Mouse (Mus musculus) heart, embryonic 10.5 days (tissue): ENCODE measurements at regions not wholly inside any gene's neighbourhood (a gene's known extent, or its start where the extent isn't known, plus 50 kb on each side); places are given as distances from the start of the nearest gene placed in this dataset.
A peak's percentile ranks its signal among the peaks of the same experiment; 100 is the strongest.

Experiments used
- DNase-seq: peaks from one replicate; pipeline ENCODE4 v3.0.0-alpha.2; 2017; ENCODE audit warnings: low spot score
- H3K27ac ChIP-seq: fragments of 300-500 bp; sonication (generic); 2 replicates; pipeline ENCODE4 v1.5.1; 2016; ENCODE audit warnings: mild to moderate bottlenecking
- H3K27me3 ChIP-seq: fragments of 300-500 bp; sonication (generic); 2 replicates; pipeline ENCODE4 v1.6.1; 2016; ENCODE audit warnings: mild to moderate bottlenecking; ENCODE audit not compliant: poor library complexity, insufficient read depth, severe bottlenecking
- H3K36me3 ChIP-seq: fragments of 300-500 bp; sonication (generic); 2 replicates; pipeline ENCODE4 v1.6.1; 2016; ENCODE audit warnings: mild to moderate bottlenecking, moderate library complexity
- H3K4me1 ChIP-seq: fragments of 300-500 bp; sonication (generic); 2 replicates; pipeline ENCODE4 v1.6.1; 2016; ENCODE audit warnings: mild to moderate bottlenecking
- H3K4me3 ChIP-seq: fragments of 300-500 bp; sonication (generic); 2 replicates; pipeline ENCODE4 v1.5.1; 2016; ENCODE audit warnings: mild to moderate bottlenecking, moderate library complexity
- H3K9me3 ChIP-seq: fragments of 300-500 bp; sonication (generic); 2 replicates; pipeline ENCODE4 v1.6.1; 2016; ENCODE audit warnings: mild to moderate bottlenecking, moderate library complexity
- WGBS: fragments of 180-500 bp; shearing (Covaris S2); methylation state at CpG from one replicate; pipeline ENCODE4 v1.1.7; 2016; 5-methylcytosine and 5-hydroxymethylcytosine counted together

DNA sequence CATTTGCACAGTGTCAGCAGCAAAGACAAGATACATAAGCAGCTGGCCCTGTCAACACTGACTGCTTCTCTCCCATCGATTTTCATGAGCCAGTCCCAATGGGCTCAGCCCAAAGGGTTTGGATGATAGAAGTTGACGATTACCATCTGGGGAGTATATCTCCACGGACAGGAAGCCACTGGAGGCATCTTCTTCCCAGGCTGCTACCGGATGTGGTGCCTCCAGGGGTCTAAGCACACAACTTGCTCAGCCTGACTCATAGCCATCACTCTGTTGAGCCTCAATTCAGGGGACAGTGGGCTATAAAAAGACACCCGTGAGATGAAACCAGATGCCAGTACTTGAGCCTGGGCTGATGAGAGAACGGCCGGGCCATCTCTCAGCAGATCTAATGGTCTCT, 71.1 kb upstream of the Hif1a start:
- 40% methylated on average over 7 of the region's 7 CpGs for WGBS
- Histone ChIP-seq H3K27me3 (no peaks in the 10 kb centered on the region), H3K9me3 (no peaks in the 10 kb centered on the region), H3K36me3 (no peaks in the 10 kb centered on the region), H3K4me3 (no peak overlapping the region), H3K27ac (0 out of 2 replicates have a peak overlapping the region, but pooled peaks have one; percentile 29), H3K4me1 (peaks cover 13% of the 10 kb centered on the region)
- DNase-seq, result no peak

DNA sequence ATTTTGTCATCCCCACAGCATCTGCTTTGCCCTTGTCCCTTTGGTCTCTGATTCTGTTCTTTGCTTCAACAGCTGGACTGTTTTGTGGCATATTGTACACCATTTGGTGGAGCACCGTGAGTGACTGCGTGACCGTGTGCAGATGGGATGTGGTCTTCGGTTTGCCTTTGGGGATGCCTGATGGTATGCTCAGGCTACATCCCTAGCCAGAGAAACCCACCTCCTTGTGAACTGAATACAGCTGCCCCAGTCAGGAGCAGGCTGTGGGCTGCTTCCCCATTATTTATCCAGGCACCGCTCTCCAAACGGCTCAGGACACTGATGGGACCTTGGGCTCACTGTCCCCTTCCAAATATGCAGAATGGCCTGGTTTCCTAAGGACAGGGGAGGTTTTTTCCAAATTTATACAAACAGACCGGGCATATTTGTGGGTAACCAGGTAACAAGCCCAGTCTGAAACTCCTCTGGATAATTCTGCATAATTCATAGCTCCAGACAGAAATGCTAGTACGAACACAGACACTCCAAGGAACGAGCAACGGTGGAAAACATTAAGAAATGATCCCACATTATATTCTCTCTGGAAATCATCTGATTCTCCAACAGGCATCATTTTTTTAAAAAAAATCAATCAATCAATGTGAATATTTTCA, 70.5 kb upstream of the Hif1a start:
- no peak for DNase-seq
- Histone ChIP-seq H3K36me3 (no peaks in the 10 kb centered on the region), H3K9me3 (no peaks in the 10 kb centered on the region), H3K4me3 (no peak overlapping the region), H3K4me1 (peaks cover 13% of the 10 kb centered on the region), H3K27ac (0 out of 2 replicates have a peak overlapping the region, but pooled peaks have one; percentile 29), H3K27me3 (no peaks in the 10 kb centered on the region)
- 83% methylated on average over 10 of the region's 10 CpGs for WGBS

DNA sequence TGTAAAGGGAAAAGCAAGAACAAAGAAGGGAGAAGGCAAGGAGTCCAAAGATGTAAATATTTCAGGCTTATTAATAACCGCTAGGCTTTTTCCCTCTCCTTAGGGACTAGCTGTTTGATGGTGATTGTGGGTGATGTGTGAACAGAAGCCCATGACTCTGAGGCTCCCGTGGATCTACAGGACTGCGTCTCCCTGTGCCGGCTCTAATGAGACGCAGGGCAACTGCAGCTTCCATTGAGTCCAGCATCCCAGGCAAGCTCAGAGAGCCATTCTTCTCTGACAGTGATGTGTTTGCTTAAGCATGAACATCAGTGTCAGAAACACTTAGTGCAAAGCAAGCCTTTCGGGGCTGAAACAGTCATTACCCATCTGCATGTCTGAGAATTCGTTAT, 70.0 kb upstream of the Hif1a start:
- Histone ChIP-seq H3K4me1 (peaks cover 13% of the 10 kb centered on the region), H3K36me3 (no peaks in the 10 kb centered on the region), H3K27ac (no peak overlapping the region), H3K9me3 (no peaks in the 10 kb centered on the region), H3K4me3 (no peak overlapping the region), H3K27me3 (no peaks in the 10 kb centered on the region)
- 64% methylated on average over 7 of the region's 7 CpGs for WGBS
- DNase-seq, result no peak

DNA sequence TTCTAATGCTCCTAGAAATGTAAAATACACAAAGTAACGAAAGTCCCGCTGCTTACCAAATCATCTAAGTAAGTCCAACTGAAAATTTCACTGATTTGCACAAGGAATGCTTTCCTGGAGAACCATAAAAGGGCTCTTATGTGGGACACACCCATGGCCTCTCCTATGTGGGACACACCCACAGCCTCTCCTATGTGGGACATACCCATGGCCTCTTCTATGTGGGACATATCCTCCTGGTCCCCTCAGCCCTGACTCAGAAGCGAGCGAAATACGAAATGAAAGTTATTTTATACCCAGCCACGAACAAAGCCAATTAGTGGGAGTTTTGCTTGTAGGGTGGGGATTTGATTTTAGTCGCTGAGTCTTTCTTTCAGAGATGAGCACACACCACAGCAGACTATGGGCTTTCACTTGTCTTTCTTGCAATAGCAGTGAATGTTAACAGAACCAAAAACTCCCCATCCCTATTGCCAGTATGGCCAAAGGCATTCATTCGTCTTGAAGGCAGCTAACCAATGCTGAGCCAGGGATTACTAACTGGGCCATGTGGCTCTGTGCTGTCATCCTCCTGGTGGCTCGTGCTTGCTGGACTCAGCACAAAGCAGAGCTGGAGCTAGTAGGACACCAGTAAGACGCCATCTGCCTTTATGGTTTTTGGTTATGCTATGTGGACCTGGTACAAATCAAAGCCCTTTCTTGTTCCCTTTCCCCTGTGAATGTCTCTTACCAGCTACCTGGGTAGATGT, 69.4 kb upstream of the Hif1a start:
- Histone ChIP-seq H3K36me3 (no peaks in the 10 kb centered on the region), H3K27me3 (no peaks in the 10 kb centered on the region), H3K4me1 (peaks cover 13% of the 10 kb centered on the region), H3K9me3 (no peaks in the 10 kb centered on the region), H3K27ac (no peak overlapping the region), H3K4me3 (no peak overlapping the region)
- DNase-seq, result no peak
- 87% methylated on average over 10 of the region's 10 CpGs for WGBS

DNA sequence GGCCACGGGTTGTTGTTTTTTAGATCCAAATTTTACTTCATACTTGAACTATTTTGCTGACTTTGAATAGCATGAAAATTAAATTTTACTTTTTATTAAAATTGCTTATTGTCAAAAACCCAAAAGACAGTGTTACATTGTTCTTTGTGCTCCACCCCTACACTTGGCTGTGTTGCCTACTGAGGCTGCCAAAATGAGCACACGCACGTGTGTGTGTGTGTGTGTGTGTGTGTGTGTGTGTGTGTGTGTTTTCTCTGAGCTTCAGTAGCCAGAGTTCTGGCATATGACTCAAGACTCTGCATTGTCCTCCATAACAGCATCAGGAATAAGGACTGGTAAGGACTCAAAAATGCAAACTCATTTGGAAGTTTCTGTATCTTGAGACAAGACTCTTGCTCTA, 68.4 kb upstream of the Hif1a start:
- Histone ChIP-seq H3K9me3 (no peaks in the 10 kb centered on the region), H3K27me3 (no peaks in the 10 kb centered on the region), H3K4me1 (peaks cover 13% of the 10 kb centered on the region), H3K4me3 (no peak overlapping the region), H3K27ac (no peak overlapping the region), H3K36me3 (no peaks in the 10 kb centered on the region)
- DNase-seq, result no peak
- WGBS, result 88% methylated on average over 3 of the region's 3 CpGs

DNA sequence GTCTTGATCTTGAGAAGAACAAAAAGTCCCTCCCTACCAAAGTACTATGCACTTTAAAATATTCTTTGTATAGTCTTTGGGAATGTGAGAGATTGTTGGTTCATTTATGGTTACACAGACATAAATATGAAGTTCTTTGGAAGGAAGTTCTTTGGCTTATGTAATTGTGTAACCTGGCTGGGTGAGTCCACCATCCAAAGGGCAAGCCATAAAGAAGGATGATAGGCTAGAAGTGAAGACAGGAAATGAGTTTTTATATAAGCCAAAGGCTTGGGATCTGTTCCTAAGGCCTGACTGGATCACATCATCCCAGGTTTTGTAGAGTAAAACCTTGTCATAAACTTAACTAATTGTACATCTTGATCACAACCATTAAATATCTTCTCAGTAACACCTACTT, 65.0 kb upstream of the Hif1a start:
- H3K27me3 ChIP-seq, result no peaks in the 10 kb centered on the region
- 0 out of 2 replicates have a peak, but pooled peaks cover 2% of the 10 kb centered on the region for H3K4me1 ChIP-seq
- no peak overlapping the region for H3K27ac ChIP-seq
- no peaks in the 10 kb centered on the region for H3K36me3 ChIP-seq
- H3K4me3 ChIP-seq, result no peak overlapping the region
- DNase-seq, result no peak
- no peaks in the 10 kb centered on the region for H3K9me3 ChIP-seq

DNA sequence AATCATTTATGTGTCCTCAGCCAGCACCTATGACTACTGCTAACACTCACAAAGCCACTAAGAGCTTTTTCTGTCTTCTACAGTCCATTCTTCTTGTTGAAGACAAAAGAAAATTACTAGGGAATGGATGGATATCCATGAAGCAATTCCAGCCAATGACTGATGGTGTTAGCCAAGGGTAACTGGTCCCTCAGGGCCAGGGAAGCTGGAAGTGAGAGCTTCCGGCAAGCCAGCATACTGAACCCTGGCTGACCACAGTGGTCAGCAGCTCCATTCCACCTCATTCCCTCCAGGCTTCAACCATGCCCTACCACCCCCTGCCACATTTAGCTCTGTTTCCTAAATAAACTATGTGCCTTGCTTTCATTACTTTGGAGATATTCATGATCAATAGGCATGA, 64.1 kb upstream of the Hif1a start:
- H3K27me3 ChIP-seq, result no peaks in the 10 kb centered on the region
- H3K36me3 ChIP-seq, result no peaks in the 10 kb centered on the region
- 81% methylated on average over 1 of the region's 1 CpGs for WGBS
- DNase-seq, result no peak
- H3K27ac ChIP-seq, result no peak overlapping the region
- no peaks in the 10 kb centered on the region for H3K9me3 ChIP-seq
- no peak overlapping the region for H3K4me3 ChIP-seq
- peaks cover 3% of the 10 kb centered on the region for H3K4me1 ChIP-seq

DNA sequence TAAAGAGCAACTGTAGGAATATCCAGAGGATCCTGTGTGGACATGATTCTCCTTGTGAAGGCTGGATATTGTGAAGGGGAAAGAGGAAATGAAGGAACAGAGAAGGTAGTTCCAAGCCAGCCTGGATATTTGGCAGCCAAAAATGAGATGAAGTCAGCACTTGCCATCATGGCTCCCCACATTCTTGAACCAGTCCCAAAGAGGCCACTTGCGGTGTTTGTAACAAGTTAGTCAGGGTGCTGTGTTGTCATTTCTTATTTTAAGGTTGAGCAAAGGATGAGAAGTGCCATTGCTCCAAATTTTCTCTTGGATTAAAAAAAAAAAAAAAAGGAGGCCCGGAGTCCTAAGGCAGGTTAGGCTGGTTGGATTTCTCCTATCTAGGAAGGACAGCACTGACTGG, 63.3 kb upstream of the Hif1a start:
- Histone ChIP-seq H3K36me3 (no peaks in the 10 kb centered on the region), H3K4me3 (no peak overlapping the region), H3K4me1 (peaks cover 6% of the 10 kb centered on the region), H3K27ac (no peak overlapping the region), H3K27me3 (no peaks in the 10 kb centered on the region), H3K9me3 (no peaks in the 10 kb centered on the region)
- DNase-seq, result no peak
- WGBS, result 94% methylated on average over 2 of the region's 2 CpGs

DNA sequence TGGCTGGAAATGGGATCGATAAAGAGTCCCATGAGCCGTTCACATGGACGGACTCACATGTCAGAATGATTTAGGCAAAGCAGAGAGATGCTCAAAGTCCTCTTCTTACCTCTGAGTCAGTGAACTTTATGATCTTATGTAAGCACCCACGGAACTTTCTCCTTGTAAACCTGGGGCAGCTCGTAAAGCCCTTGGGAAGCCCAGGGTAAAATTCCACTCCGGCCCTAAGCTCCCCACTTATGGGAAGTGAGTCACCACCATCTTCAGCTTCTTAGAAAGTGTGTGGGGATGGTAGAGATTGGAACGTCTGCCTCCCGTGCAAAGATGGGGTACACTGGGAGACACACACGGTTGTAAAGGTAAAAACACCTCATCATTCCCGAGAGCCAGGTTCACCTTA, 62.8 kb upstream of the Hif1a start:
- WGBS, result 87% methylated on average over 10 of the region's 10 CpGs
- DNase-seq, result no peak
- H3K36me3 ChIP-seq, result no peaks in the 10 kb centered on the region
- H3K27ac ChIP-seq, result no peak overlapping the region
- H3K4me1 ChIP-seq, result peaks cover 6% of the 10 kb centered on the region
- H3K27me3 ChIP-seq, result no peaks in the 10 kb centered on the region
- no peak overlapping the region for H3K4me3 ChIP-seq
- no peaks in the 10 kb centered on the region for H3K9me3 ChIP-seq

DNA sequence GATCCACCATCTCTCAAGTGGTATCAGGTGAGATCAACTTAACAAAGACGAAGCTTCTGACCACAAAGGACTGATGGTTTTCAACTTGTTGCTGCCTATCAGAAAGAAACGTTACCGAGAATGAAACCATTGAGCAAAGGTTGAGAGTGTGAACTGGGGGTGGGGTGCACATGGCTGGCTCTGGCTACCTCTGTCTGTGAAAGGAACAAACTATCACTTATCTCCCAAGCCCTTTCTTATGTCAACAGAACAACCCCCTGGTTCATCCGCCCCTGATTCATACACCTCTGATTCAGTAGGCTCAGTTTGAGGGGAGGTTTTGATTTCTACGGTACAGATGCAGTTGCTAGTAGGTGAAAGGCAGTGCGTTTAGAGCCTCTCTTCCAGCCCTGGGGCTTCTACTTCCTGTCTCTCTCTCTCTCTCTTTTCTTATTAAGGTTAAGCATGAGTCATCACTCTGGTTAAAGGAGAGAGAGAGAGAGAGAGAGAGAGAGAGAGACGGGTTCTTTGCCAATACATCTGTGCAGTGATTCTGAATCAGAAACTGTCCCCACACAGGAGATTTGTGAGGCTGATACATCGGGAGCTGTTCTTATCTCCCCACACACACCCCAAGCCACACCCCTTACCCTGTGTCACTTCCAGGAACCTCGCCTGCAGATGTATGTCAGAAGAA, 59.0 kb upstream of the Hif1a start:
- H3K4me3 ChIP-seq, result 0 out of 2 replicates have a peak overlapping the region, but pooled peaks have one; percentile 5
- WGBS, result 45% methylated on average over 9 of the region's 9 CpGs
- no peak for DNase-seq

DNA sequence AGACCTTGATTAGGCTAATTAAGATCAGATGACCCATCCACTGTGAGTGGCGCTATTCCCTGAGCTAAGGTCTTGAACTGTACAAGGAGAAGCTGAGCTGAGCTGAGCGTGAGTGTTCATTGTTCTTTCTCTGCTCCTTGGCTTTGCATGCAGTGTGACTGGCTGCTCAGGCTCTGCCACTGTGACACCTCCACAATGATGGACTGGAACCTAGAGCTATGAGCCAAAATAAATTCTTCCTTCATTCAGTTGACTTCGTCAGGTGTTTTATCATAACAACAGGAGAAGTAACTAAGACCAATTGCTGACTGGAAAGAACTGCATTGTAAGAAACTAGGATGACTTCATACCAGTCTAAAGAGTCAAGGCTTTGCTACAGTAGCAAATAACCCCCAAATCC, 56.4 kb upstream of the Hif1a start:
- DNase-seq, result no peak
- WGBS, result 84% methylated on average over 3 of the region's 3 CpGs
- H3K27ac ChIP-seq, result no peak overlapping the region
- no peaks in the 10 kb centered on the region for H3K36me3 ChIP-seq
- H3K9me3 ChIP-seq, result no peaks in the 10 kb centered on the region
- no peaks in the 10 kb centered on the region for H3K27me3 ChIP-seq
- H3K4me1 ChIP-seq, result peaks cover 17% of the 10 kb centered on the region
- H3K4me3 ChIP-seq, result no peak overlapping the region

More for the DNA sequence above, 59.0 kb upstream of the Hif1a start:
- Histone ChIP-seq H3K27ac (peak overlapping the region; percentile 52; the same call in 1 of the 2 replicates), H3K9me3 (no peaks in the 10 kb centered on the region), H3K4me1 (peaks cover 6% of the 10 kb centered on the region), H3K27me3 (no peaks in the 10 kb centered on the region), H3K36me3 (no peaks in the 10 kb centered on the region)

DNA sequence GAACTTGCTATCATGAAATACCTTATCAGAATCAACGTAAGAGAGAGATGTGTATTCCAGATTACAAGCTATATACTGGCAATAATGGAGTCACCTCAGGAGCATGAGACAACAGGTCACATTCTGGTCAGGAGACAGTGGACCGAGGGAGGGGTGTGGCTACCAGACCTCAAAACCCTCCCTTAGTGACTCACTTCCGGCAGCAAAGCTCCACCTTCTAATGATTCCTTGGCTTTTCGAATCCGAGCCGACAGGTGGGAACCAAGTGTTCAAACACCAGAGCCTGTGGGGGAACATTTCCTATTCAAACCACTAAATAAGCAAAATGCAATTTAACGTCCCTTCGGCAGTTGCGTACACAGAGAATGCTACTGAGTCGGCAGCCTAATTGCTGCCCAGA, 54.5 kb upstream of the Hif1a start:
- no peaks in the 10 kb centered on the region for H3K27me3 ChIP-seq
- no peaks in the 10 kb centered on the region for H3K9me3 ChIP-seq
- peaks cover 17% of the 10 kb centered on the region for H3K4me1 ChIP-seq
- 42% methylated on average over 10 of the region's 10 CpGs for WGBS
- DNase-seq, result no peak
- H3K27ac ChIP-seq, result peak overlapping the region; percentile 67
- H3K4me3 ChIP-seq, result peak overlapping the region; percentile 44
- H3K36me3 ChIP-seq, result no peaks in the 10 kb centered on the region

DNA sequence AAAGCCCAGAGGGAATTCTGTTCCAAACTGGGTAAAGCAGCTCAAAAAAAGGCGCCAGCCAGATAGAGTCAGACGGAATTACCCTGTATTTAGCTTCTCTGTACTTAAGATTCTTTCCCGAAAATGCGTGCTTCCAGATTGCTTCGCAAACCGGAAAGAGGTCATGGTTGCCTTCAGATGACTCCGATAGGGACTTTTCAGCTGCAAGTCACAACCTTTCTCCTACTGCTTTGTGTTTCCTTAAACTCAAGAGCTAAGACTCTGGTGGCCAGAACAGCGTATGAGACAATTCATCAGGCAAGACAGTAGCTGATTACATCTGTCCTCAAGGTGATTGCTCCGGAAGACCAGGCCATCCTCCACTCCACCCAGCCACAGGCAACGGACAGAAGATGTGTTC, 53.8 kb upstream of the Hif1a start:
- Histone ChIP-seq H3K9me3 (no peaks in the 10 kb centered on the region), H3K4me1 (peaks cover 13% of the 10 kb centered on the region), H3K27ac (no peak overlapping the region; the same call in 1 of the 2 replicates), H3K36me3 (no peaks in the 10 kb centered on the region), H3K27me3 (no peaks in the 10 kb centered on the region), H3K4me3 (no peak overlapping the region; the same call in 1 of the 2 replicates)
- no peak for DNase-seq
- 54% methylated on average over 10 of the region's 10 CpGs for WGBS
